Mouse (Mus musculus): ENCODE measurements at regions not wholly inside any gene's neighbourhood (a gene's known extent, or its start where the extent isn't known, plus 50 kb on each side); places are given as distances from the start of the nearest gene placed in this dataset.

DNA sequence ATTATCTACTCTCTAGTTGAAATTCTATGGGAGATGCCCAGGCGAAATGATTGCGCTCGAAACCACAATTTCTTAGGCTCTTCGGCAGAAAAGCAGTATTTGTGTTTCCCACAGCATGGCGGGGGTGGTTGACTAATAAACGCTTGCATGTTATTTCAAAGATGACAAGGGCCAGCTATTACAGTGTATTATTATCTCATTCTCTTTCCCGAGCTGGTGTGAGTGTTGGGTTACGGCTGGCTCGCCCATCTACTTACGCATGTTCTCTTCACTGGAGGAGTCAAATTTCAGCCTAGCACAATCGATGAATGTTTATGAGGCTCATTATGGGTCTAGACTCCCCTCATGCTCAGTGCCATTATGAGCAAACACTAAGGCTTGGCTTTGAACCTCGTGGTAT lies 51.2 kb upstream of the Tmem26 start:
- peaks cover 32% of the 10 kb centered on the region for H3K4me1 ChIP-seq
- no peak for ATAC-seq (ENCODE audit: extremely low read depth, insufficient number of reproducible peaks, low FRiP score, low TSS enrichment)
- no peaks in the 10 kb centered on the region for H3K36me3 ChIP-seq
- H3K27ac ChIP-seq (replicated peaks) = 0 out of 2 replicates have a peak overlapping the region, but pooled peaks have one; percentile 25
- H3K9ac ChIP-seq = no peak overlapping the region
- H3K4me2 ChIP-seq = no peak overlapping the region
- no peaks in the 10 kb centered on the region for H3K27me3 ChIP-seq (replicated peaks)
- WGBS = 62% methylated on average over 12 of the region's 12 CpGs
- H3K4me3 ChIP-seq = no peak overlapping the region
- no peaks in the 10 kb centered on the region for H3K9me3 ChIP-seq

DNA sequence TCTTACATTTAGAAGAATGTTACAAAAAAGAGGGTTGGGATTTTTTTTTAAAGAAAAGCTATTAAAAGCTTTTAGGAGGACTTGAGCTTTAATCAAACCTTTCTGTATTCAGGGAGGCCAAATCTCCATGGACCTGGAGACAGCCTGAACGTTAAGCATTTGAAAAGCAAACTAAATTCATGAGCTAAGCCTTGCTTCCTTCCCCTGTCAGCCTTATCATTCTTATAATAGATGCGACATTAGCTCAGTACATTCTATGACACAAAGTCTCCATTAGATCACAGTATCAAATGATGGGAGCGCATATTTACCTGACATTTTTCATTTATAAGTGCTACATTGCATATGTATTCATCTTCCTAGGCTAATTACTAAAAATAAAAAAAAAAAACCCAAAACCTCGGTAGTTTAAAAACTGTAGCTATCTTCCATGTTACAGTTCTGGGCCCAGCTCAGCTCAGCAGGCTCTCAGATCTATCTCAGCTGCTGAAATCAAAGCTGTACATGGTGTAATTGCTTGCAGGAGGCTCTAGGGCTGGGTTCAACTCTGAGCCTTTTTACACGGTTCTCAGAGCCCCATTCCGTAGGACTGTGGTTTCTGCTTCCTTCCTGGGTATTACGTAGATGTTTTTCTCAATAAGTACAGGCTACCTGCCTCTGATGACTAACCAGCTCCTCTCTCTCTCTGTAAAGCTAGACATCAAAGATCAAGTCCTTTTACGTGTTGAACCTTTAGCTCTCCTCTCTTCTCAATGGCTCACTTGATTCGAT lies 50.2 kb upstream of the Tmem26 start:
- H3K27ac ChIP-seq (replicated peaks) = peak overlapping the region; percentile 26; the same call in 1 of the 2 replicates
- no peaks in the 10 kb centered on the region for H3K36me3 ChIP-seq
- no peaks in the 10 kb centered on the region for H3K9me3 ChIP-seq
- H3K27me3 ChIP-seq (replicated peaks) = no peaks in the 10 kb centered on the region
- 57% methylated on average over 9 of the region's 9 CpGs for WGBS
- no peak overlapping the region for H3K9ac ChIP-seq
- H3K4me2 ChIP-seq = no peak overlapping the region
- no peak overlapping the region for H3K4me3 ChIP-seq
- H3K4me1 ChIP-seq = peaks cover 32% of the 10 kb centered on the region
- ATAC-seq (ENCODE audit: extremely low read depth, insufficient number of reproducible peaks, low FRiP score, low TSS enrichment) = no peak

Data from heart, embryonic 13.5 days (tissue).